Mouse (Mus musculus): ENCODE data around the gene Ifit1.
"Not testable (repeated sequence)": the region's sequence is repeated elsewhere in the genome, so short reads cannot be mapped to it uniquely, and the experiment has no call there.

DNA sequence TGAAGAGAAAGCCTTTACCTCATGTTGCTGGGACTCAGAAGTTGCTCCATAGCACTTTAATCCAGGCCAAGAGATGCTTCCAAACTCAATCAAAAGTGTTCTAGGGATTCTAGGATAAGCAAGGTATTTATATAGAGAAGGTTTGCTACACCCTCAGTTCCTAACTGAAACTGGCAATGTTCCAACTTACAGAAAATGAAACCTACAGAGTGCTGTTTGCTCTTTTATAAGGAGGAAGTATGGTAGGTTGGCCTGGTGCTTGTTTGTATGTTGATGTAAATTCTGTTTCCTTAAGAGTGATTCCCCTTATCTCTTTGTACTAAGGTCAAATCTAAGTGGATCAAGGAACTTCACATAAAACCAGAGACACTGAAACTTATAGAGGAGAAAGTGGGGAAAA, 41.4 kb upstream of the Ifit1 start:
- TF ChIP-seq CTCF (conservative IDR thresholded peaks at IDR 0.05; ENCODE audit: low read length); NANOG (IDR thresholded peaks at IDR 0.05; ENCODE audit: borderline replicate concordance, low read length); POU5F1 (IDR thresholded peaks at IDR 0.05; ENCODE audit: borderline replicate concordance, low read length): not testable (repeated sequence)

Data from E14TG2a.4 (cell line).